Mouse (Mus musculus) neural tube, embryonic 13.5 days (tissue): ENCODE measurements around the gene Sh2d3c. TPM values are rescaled to one million over a fixed set of nuclear protein-coding genes. Genes with fewer than 3 reads are reported as not detected.

Experiments used
- ATAC-seq: fragments of 200-750 bp; cut with Nextera tagmentation; 2 replicates; pipeline ENCODE4 v1.8.0; 2017; ENCODE audit warnings: low read depth, mild to moderate bottlenecking, moderate TSS enrichment, moderate library complexity
- H3K27ac ChIP-seq: fragments of 300-500 bp; sonication (generic); replicated peaks from 2 replicates; pipeline ENCODE4 v1.5.1; 2015; ENCODE audit warnings: moderate library complexity, mild to moderate bottlenecking, inconsistent platforms
- H3K27me3 ChIP-seq: fragments of 300-500 bp; sonication (generic); 2 replicates; pipeline ENCODE4 v1.6.1; 2015; ENCODE audit warnings: mild to moderate bottlenecking, inconsistent platforms
- H3K36me3 ChIP-seq: fragments of 300-500 bp; sonication (generic); 2 replicates; pipeline ENCODE4 v1.6.1; 2015; ENCODE audit warnings: mild to moderate bottlenecking, inconsistent platforms
- H3K4me1 ChIP-seq: fragments of 300-500 bp; sonication (generic); replicated peaks from 2 replicates; pipeline ENCODE4 v1.6.1; 2015; ENCODE audit warnings: inconsistent platforms
- H3K4me2 ChIP-seq: fragments of 300-500 bp; sonication (generic); 2 replicates; pipeline ENCODE4 v1.6.1; 2015; ENCODE audit warnings: inconsistent platforms, mild to moderate bottlenecking, moderate library complexity
- H3K4me3 ChIP-seq: fragments of 300-500 bp; sonication (generic); 2 replicates; pipeline ENCODE4 v1.5.1; 2015; ENCODE audit warnings: mild to moderate bottlenecking, inconsistent platforms
- H3K9ac ChIP-seq: fragments of 300-500 bp; sonication (generic); 2 replicates; pipeline ENCODE4 v1.6.1; 2015; ENCODE audit warnings: moderate library complexity, mild to moderate bottlenecking, inconsistent platforms
- H3K9me3 ChIP-seq: fragments of 300-500 bp; sonication (generic); 2 replicates; pipeline ENCODE4 v1.6.1; 2016; ENCODE audit warnings: inconsistent platforms
- WGBS: fragments of 180-500 bp; shearing (Covaris S2); methylation state at CpG from one replicate; pipeline ENCODE4 v1.1.7; 2015; 5-methylcytosine and 5-hydroxymethylcytosine counted together
- polyA plus RNA-seq: library from polyadenylated mRNA; unstranded; fragments of >200 nt; fragmentation: Nextera tagmentation; extraction: Ambion mirVana; gene quantifications from 2 replicates; pipeline ENCODE4 v1.2.1, GENCODE M21; 2015

Sh2d3c gene
- polyA plus RNA-seq, 1 experiment from 2014 or later, result 51.4 TPM

GRCm38 (mm10) chr2:32703046-32703445, 17.8 kb upstream of the Sh2d3c start:
- no peak for ATAC-seq

GRCm38 (mm10) chr2:32704021-32704421, 16.8 kb upstream of the Sh2d3c start, which contains the start of gene Fpgs:
Fpgs (minus strand) TSS chr2:32704145.
- Histone ChIP-seq H3K36me3 (peaks cover 76% of the 10 kb centered on the region), H3K27me3 (no peaks in the 10 kb centered on the region), H3K27ac (no peak within 1 kb of the TSS), H3K9me3 (no peaks in the 10 kb centered on the region), H3K9ac (no peak within 1 kb of the TSS), H3K4me3 (no peak within 1 kb of the TSS), H3K4me1 (no peaks in the 10 kb centered on the region), H3K4me2 (no peak within 1 kb of the TSS)
- no peak for ATAC-seq
- WGBS, result 86% methylated on average over 2 of the region's 2 CpGs

More at GRCm38 (mm10) chr2:32703046-32703445, 17.8 kb upstream of the Sh2d3c start:
- H3K4me3 ChIP-seq, result no peak overlapping the region
- no peaks in the 10 kb centered on the region for H3K27me3 ChIP-seq
- H3K9me3 ChIP-seq, result no peaks in the 10 kb centered on the region
- peaks cover 66% of the 10 kb centered on the region for H3K36me3 ChIP-seq
- no peak overlapping the region for H3K9ac ChIP-seq
- H3K4me1 ChIP-seq, result no peaks in the 10 kb centered on the region
- WGBS, result 95% methylated on average over 8 of the region's 8 CpGs
- H3K27ac ChIP-seq, result no peak overlapping the region
- no peak overlapping the region for H3K4me2 ChIP-seq

- H3K9me3 ChIP-seq, result no peaks in the 10 kb centered on the region
- H3K27me3 ChIP-seq, result no peaks in the 10 kb centered on the region
- H3K4me1 ChIP-seq, result no peaks in the 10 kb centered on the region
- WGBS, result 88% methylated on average over 7 of the region's 7 CpGs
- peaks cover 86% of the 10 kb centered on the region for H3K36me3 ChIP-seq
- ATAC-seq, result no peak
- H3K27ac ChIP-seq, result no peak overlapping the region
- no peak overlapping the region for H3K4me2 ChIP-seq
- no peak overlapping the region for H3K9ac ChIP-seq
- H3K4me3 ChIP-seq, result no peak overlapping the region
Measured at GRCm38 (mm10) chr2:32705018-32705417, 15.8 kb upstream of the Sh2d3c start.

DNA sequence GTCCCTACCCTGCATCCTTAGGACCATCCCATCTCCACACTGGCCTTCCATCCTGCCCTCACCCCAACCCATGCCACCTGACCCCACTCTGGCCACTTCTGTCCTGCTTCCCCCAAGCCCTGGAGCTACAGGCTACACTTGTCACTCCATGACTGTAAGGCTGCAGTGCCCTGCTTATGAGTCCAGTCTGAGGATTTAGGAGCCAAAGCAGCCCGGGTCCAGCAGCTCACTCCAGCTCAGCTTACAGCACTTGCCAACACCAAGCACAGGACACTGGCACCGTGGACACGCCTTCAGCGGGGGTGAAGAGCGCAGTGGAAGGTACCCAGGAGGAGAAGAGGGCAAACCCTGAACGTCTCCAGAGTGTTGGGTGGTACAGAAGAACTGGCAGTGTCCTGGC, 13.9 kb upstream of the Sh2d3c start:
- Histone ChIP-seq H3K4me2 (no peak overlapping the region), H3K4me1 (peaks cover 11% of the 10 kb centered on the region), H3K4me3 (no peak overlapping the region), H3K27ac (no peak overlapping the region), H3K9ac (no peak overlapping the region), H3K9me3 (no peaks in the 10 kb centered on the region), H3K27me3 (no peaks in the 10 kb centered on the region), H3K36me3 (peaks cover 89% of the 10 kb centered on the region)
- WGBS, result 90% methylated on average over 6 of the region's 6 CpGs
- no peak for ATAC-seq

GRCm38 (mm10) chr2:32708643-32709042, 12.2 kb upstream of the Sh2d3c start:
- Histone ChIP-seq H3K36me3 (peaks cover 73% of the 10 kb centered on the region), H3K9ac (no peak overlapping the region), H3K27me3 (no peaks in the 10 kb centered on the region), H3K4me2 (no peak overlapping the region), H3K9me3 (no peaks in the 10 kb centered on the region), H3K4me1 (peaks cover 13% of the 10 kb centered on the region), H3K27ac (no peak overlapping the region), H3K4me3 (no peak overlapping the region)
- WGBS, result 28% methylated on average over 3 of the region's 3 CpGs
- ATAC-seq, result no peak

DNA sequence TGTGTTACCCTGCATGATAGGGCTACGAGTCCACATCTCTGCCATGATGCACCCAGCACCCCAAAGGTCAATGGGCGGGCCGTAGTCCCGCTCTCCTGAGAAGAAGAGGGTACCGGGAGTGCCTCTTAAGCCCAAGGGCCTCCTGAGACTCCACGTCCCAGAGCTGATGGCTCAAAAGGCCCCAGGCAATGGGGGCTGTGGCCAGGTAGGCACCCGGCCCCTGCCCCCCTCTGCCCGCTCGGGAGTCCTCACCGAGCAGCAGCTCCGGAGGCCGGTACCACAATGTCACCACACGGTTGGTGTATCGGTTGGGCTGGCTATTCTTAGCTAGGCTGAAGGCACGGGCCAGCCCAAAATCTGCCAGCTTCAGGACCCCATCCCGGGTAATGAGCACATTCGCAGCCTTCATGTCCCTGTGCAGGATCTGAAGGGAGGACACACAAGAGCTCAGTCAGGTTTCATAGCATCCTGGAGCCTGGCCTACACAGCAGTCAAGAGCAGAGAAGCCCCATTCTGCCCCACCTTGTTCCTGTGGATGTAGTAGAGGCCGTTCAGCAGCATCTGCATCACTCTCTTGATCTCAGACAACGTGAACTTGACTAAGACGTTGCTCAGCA, 11.2 kb upstream of the Sh2d3c start:
- H3K36me3 ChIP-seq, result peaks cover 63% of the 10 kb centered on the region
- 92% methylated on average over 20 of the region's 20 CpGs for WGBS
- ATAC-seq, result no peak
- no peaks in the 10 kb centered on the region for H3K9me3 ChIP-seq
- H3K27ac ChIP-seq, result no peak overlapping the region
- no peak overlapping the region for H3K9ac ChIP-seq
- peaks cover 23% of the 10 kb centered on the region for H3K4me1 ChIP-seq
- no peaks in the 10 kb centered on the region for H3K27me3 ChIP-seq
- H3K4me3 ChIP-seq, result no peak overlapping the region
- H3K4me2 ChIP-seq, result no peak overlapping the region

DNA sequence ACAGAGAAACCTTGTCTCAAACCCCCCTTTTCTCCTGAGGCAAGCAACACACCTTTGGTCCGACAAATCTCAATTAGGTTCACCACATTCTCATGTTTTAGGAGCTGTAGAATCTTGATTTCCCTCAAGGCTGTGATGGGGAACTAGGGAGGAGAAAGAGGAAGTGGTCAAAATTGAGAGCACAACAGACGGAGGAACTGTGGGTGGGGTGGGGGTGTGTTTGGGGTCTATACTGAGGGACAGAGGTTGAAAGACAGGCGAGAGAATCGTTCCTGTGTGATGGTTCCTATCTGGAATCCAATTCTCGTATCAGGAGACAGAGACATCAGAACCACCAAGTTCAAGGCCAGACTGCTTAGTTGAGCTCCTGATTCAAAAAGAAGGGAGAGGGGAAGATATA, 10.4 kb upstream of the Sh2d3c start:
- WGBS, result 89% methylated on average over 5 of the region's 5 CpGs

DNA sequence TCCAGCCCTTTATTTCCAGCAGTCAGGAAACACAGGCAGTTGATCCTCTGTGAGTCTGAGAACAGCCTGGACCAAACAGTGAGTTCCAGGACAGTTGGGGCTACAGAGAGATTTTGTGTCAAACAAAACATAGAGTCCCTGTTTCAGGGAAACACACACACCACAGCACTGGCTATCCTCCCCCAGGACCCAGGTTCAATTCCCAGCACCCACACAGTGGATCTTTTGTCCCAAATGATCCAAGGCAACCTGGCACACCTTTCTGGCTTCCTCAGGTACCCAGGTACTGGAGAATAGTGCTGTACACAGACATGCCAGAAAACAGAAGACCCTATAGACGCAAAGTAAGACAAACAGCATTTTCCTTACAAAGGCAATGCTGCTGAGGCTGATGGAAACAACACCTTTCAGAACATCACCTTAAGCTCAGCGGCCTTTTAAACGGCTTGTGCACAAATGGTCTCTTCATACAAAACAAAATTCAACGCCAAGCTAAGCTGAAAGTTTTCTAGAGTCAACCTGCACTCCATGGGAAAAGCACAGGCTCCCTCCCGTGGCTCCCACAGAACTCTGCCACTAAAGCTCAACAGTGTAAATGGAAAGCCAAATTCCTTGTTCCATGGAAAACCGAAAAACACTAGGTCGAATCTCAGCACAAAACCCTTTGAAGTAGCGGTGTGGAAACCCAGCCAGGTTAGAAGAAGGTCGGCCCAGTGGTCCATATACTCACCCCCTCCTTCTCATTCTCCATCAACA, 9.4 kb upstream of the Sh2d3c start:
- Histone ChIP-seq H3K27me3 (no peaks in the 10 kb centered on the region), H3K9ac (peak overlapping the region; percentile 89), H3K27ac (peak overlapping the region; percentile 99), H3K9me3 (no peaks in the 10 kb centered on the region), H3K4me3 (peak overlapping the region; percentile 98), H3K36me3 (peaks cover 44% of the 10 kb centered on the region), H3K4me1 (peaks cover 30% of the 10 kb centered on the region), H3K4me2 (peak overlapping the region; percentile 97)
- WGBS, result 30% methylated on average over 9 of the region's 9 CpGs
- no peak for ATAC-seq

More for the DNA sequence above, 10.4 kb upstream of the Sh2d3c start:
- Histone ChIP-seq H3K9me3 (no peaks in the 10 kb centered on the region), H3K4me2 (no peak overlapping the region), H3K4me3 (no peak overlapping the region), H3K9ac (no peak overlapping the region), H3K27ac (no peak overlapping the region), H3K4me1 (peaks cover 30% of the 10 kb centered on the region), H3K36me3 (peaks cover 55% of the 10 kb centered on the region), H3K27me3 (no peaks in the 10 kb centered on the region)
- ATAC-seq, result no peak

GRCm38 (mm10) chr2:32712108-32712551, 8.7 kb upstream of the Sh2d3c start:
- ATAC-seq, result peak; percentile 40
- Histone ChIP-seq H3K9ac (peak overlapping the region; percentile 89), H3K27ac (peak overlapping the region; percentile 99), H3K27me3 (no peaks in the 10 kb centered on the region), H3K4me2 (peak overlapping the region; percentile 97), H3K4me1 (peaks cover 30% of the 10 kb centered on the region), H3K9me3 (no peaks in the 10 kb centered on the region), H3K4me3 (peak overlapping the region; percentile 98), H3K36me3 (peaks cover 38% of the 10 kb centered on the region)
- 0% methylated on average over 38 of the region's 41 CpGs for WGBS

DNA sequence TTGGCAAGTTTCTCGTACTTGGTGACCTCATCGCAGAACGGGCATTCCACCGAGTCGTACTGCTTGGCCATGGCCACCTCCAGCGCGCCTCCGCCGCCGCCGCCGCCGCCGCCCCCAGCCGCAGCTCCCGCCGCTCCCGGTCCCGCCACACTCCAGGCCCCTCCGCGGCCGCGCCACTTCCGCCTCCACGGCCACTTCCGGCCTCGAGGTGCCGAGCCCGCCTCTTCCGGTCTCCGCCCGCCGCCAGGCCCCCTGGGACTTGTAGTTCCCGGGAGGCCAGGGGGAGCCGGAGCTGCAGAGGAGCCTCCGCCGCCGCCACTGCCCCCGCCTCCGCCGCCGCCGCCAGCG, 8.3 kb upstream of the Sh2d3c start:
- peak overlapping the region; percentile 89 for H3K9ac ChIP-seq
- peaks cover 30% of the 10 kb centered on the region for H3K4me1 ChIP-seq
- peaks cover 34% of the 10 kb centered on the region for H3K36me3 ChIP-seq
- no peaks in the 10 kb centered on the region for H3K9me3 ChIP-seq
- H3K4me2 ChIP-seq, result peak overlapping the region; percentile 97
- no peaks in the 10 kb centered on the region for H3K27me3 ChIP-seq
- 0% methylated on average over 35 of the region's 44 CpGs for WGBS
- H3K4me3 ChIP-seq, result peak overlapping the region; percentile 98
- ATAC-seq, result peak; percentile 92
- H3K27ac ChIP-seq, result peak overlapping the region; percentile 99

- under 1% methylated on average over 40 of the region's 79 CpGs for WGBS
- peak within 1 kb of the TSS; percentile 99 for H3K27ac ChIP-seq
- H3K9ac ChIP-seq, result peak within 1 kb of the TSS; percentile 89
- H3K4me1 ChIP-seq, result peaks cover 30% of the 10 kb centered on the region
- H3K36me3 ChIP-seq, result peaks cover 27% of the 10 kb centered on the region
- H3K4me2 ChIP-seq, result peak within 1 kb of the TSS; percentile 97
- H3K9me3 ChIP-seq, result no peaks in the 10 kb centered on the region
- H3K27me3 ChIP-seq, result no peaks in the 10 kb centered on the region
- peak; percentile 88 for ATAC-seq
- H3K4me3 ChIP-seq, result peak within 1 kb of the TSS; percentile 98
Measured at GRCm38 (mm10) chr2:32712934-32713817, 7.7 kb upstream of the Sh2d3c start, which contains the start of gene Cdk9. Cdk9 (minus strand) TSS chr2:32713076.
